Mouse (Mus musculus) naive thymus-derived CD4-positive, alpha-beta T cell, adult 2 months (primary cell): ENCODE results near the gene Ncaph2.
A peak's percentile ranks its signal among the peaks of the same experiment; 100 is the strongest.

Experiments used
- DNase-seq: peaks from one replicate; pipeline ENCODE4 v3.0.0-alpha.2; 2011; ENCODE audit warnings: low read depth

Ncaph2 gene

GRCm38 (mm10) chr15:89355241-89356187 lies at the start of gene Ncaph2, which contains the start of gene Lmf2:
Ncaph2 (plus strand) TSS chr15:89355719.
Lmf2 (minus strand) TSS chr15:89355659.
- peak; percentile 98 for DNase-seq

GRCm38 (mm10) chr15:89305966-89306365 lies 49.6 kb upstream of the Ncaph2 start:
- no peak for DNase-seq

- no peak for DNase-seq
Observed at GRCm38 (mm10) chr15:89307461-89307860, 48.1 kb upstream of the Ncaph2 start.

- DNase-seq, result no peak
Observed at GRCm38 (mm10) chr15:89308406-89309139, 46.9 kb upstream of the Ncaph2 start.

GRCm38 (mm10) chr15:89309962-89310498 lies 45.5 kb upstream of the Ncaph2 start:
- DNase-seq, result peak; percentile 89

GRCm38 (mm10) chr15:89313359-89313758 lies 42.2 kb upstream of the Ncaph2 start:
- DNase-seq, result no peak

GRCm38 (mm10) chr15:89314107-89314506 lies 41.4 kb upstream of the Ncaph2 start:
- no peak for DNase-seq

GRCm38 (mm10) chr15:89314511-89315189 lies 40.9 kb upstream of the Ncaph2 start:
- no peak for DNase-seq

GRCm38 (mm10) chr15:89315190-89315731 lies 40.3 kb upstream of the Ncaph2 start, which contains the start of gene Sbf1:
Sbf1 (minus strand) TSS chr15:89315311.
- peak; percentile 96 for DNase-seq

GRCm38 (mm10) chr15:89316146-89316545 lies 39.4 kb upstream of the Ncaph2 start:
- DNase-seq, result peak; percentile 61

- DNase-seq, result no peak
Observed at GRCm38 (mm10) chr15:89321264-89321663, 34.3 kb upstream of the Ncaph2 start.

GRCm38 (mm10) chr15:89322670-89323522 lies 32.6 kb upstream of the Ncaph2 start, which contains the start of gene Adm2:
Adm2 (plus strand) TSS chr15:89322720.
- no peak for DNase-seq

GRCm38 (mm10) chr15:89323656-89324055 lies 31.9 kb upstream of the Ncaph2 start:
- no peak for DNase-seq

GRCm38 (mm10) chr15:89326441-89326840 lies 29.1 kb upstream of the Ncaph2 start:
- no peak for DNase-seq

- DNase-seq, result no peak
Observed at GRCm38 (mm10) chr15:89334271-89334670, 21.2 kb upstream of the Ncaph2 start, which contains the start of gene Miox. Miox (plus strand) TSS chr15:89334398.

GRCm38 (mm10) chr15:89334774-89335537 lies 20.6 kb upstream of the Ncaph2 start:
- DNase-seq, result no peak

GRCm38 (mm10) chr15:89336422-89336821 lies 19.1 kb upstream of the Ncaph2 start:
- DNase-seq, result no peak

GRCm38 (mm10) chr15:89339696-89340095 lies 15.8 kb upstream of the Ncaph2 start:
- no peak for DNase-seq

- DNase-seq, result no peak
Observed at GRCm38 (mm10) chr15:89340136-89340535, 15.4 kb upstream of the Ncaph2 start.

GRCm38 (mm10) chr15:89341678-89342077 lies 13.8 kb upstream of the Ncaph2 start:
- no peak for DNase-seq
